Comparison of ENCODE assay signal across 26 mouse cellular contexts in the genomic region with DNA sequence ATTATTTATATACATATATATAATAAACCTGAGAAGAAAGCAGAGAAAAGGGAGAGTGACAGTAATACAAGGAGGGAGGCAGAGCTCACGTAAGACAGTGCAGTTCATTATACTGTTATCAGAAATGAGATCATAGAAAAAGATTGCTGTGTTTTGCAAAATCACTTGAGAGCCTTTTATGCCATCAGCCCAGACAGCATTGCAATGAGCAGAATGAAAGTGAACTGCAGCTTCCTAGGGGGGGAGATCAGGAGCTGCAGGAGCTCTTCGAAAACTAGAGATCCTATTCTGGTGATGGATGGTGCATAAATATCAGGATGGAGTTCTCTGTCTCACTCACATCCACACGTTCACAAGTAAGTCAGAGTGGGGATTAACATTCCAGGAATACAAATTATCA.
A peak's percentile ranks its signal among the peaks of the same experiment; 100 is the strongest.
DNase-seq lines count a peak whose midpoint lies in the region; ATAC-seq lines count a peak whose summit lies in the region.
"Had no signal": no experiment of that assay in that cellular context is flagged by ENCODE, and none has a peak within 500 bp of the region (broad histone marks: within the 10 kb centered on the region; RNA-seq: fewer than 3 reads in every experiment).

No protein-coding gene starts in this region.

- no peak overlapping the region for H3K27ac ChIP-seq in forebrain, embryonic 13.5 days
- no peak overlapping the region for H3K27ac ChIP-seq in forebrain, embryonic 10.5 days
- no peak overlapping the region for H3K27ac ChIP-seq in midbrain, embryonic 14.5 days (replicated peaks; ENCODE audit: low read depth, low read length)
- H3K27ac ChIP-seq in midbrain, embryonic 11.5 days (ENCODE audit: low read depth, low read length): no peak overlapping the region
- H3K27ac ChIP-seq in forebrain, embryonic 16.5 days (ENCODE audit: low read length): no peak overlapping the region
- H3K27ac ChIP-seq in liver, embryonic 11.5 days (ENCODE audit: low read depth, low read length): no peak overlapping the region
- H3K27ac ChIP-seq: embryonic facial prominence, embryonic 13.5 days; hindbrain, embryonic 13.5 days; liver, embryonic 15.5 days; stomach, embryonic 15.5 days had no signal

- 58% methylated on average over 3 of the region's 3 CpGs for WGBS in forebrain, embryonic 13.5 days
- WGBS in forebrain, embryonic 10.5 days: 81% methylated on average over 3 of the region's 3 CpGs
- 39% methylated on average over 3 of the region's 3 CpGs for WGBS in midbrain, embryonic 14.5 days
- WGBS in midbrain, embryonic 11.5 days: 70% methylated on average over 3 of the region's 3 CpGs
- 42% methylated on average over 3 of the region's 3 CpGs for WGBS in forebrain, embryonic 16.5 days
- 73% methylated on average over 3 of the region's 3 CpGs for WGBS in liver, embryonic 11.5 days

- H3K9me3 ChIP-seq in forebrain, embryonic 13.5 days (replicated peaks): no peaks in the 10 kb centered on the region
- no peaks in the 10 kb centered on the region for H3K9me3 ChIP-seq in forebrain, embryonic 10.5 days
- H3K9me3 ChIP-seq in midbrain, embryonic 14.5 days (ENCODE audit: control insufficient read depth, low read length): no peaks in the 10 kb centered on the region
- H3K9me3 ChIP-seq in midbrain, embryonic 11.5 days (ENCODE audit: control insufficient read depth, low read length): no peaks in the 10 kb centered on the region
- no peaks in the 10 kb centered on the region for H3K9me3 ChIP-seq in forebrain, embryonic 16.5 days (ENCODE audit: control insufficient read depth, low read length)
- no peaks in the 10 kb centered on the region for H3K9me3 ChIP-seq in liver, embryonic 11.5 days (ENCODE audit: control insufficient read depth, low read length)
- H3K9me3 ChIP-seq: embryonic facial prominence, embryonic 13.5 days; hindbrain, embryonic 13.5 days; liver, embryonic 15.5 days; stomach, embryonic 15.5 days had no signal

- no peaks in the 10 kb centered on the region for H3K36me3 ChIP-seq in forebrain, embryonic 13.5 days (ENCODE audit: poor library complexity, severe bottlenecking)
- no peaks in the 10 kb centered on the region for H3K36me3 ChIP-seq in forebrain, embryonic 10.5 days (replicated peaks)
- no peaks in the 10 kb centered on the region for H3K36me3 ChIP-seq in midbrain, embryonic 14.5 days (ENCODE audit: control insufficient read depth, insufficient read depth, low read length)
- no peaks in the 10 kb centered on the region for H3K36me3 ChIP-seq in midbrain, embryonic 11.5 days (ENCODE audit: control insufficient read depth, insufficient read depth, low read length)
- H3K36me3 ChIP-seq in forebrain, embryonic 16.5 days (ENCODE audit: control insufficient read depth, insufficient read depth): no peaks in the 10 kb centered on the region
- H3K36me3 ChIP-seq in liver, embryonic 11.5 days (ENCODE audit: control insufficient read depth, insufficient read depth, low read length): no peaks in the 10 kb centered on the region
- H3K36me3 ChIP-seq: embryonic facial prominence, embryonic 13.5 days; hindbrain, embryonic 13.5 days; liver, embryonic 15.5 days; stomach, embryonic 15.5 days had no signal

- H3K4me3 ChIP-seq in forebrain, embryonic 13.5 days: no peak overlapping the region
- no peak overlapping the region for H3K4me3 ChIP-seq in forebrain, embryonic 10.5 days
- H3K4me3 ChIP-seq in midbrain, embryonic 14.5 days (replicated peaks; ENCODE audit: low read depth, low read length): no peak overlapping the region
- no peak overlapping the region for H3K4me3 ChIP-seq in midbrain, embryonic 11.5 days (ENCODE audit: low read depth, low read length)
- H3K4me3 ChIP-seq in forebrain, embryonic 16.5 days (replicated peaks; ENCODE audit: low read length): no peak overlapping the region
- H3K4me3 ChIP-seq in liver, embryonic 11.5 days (ENCODE audit: low read depth, low read length): no peak overlapping the region
- H3K4me3 ChIP-seq: embryonic facial prominence, embryonic 13.5 days; hindbrain, embryonic 13.5 days; liver, embryonic 15.5 days; stomach, embryonic 15.5 days had no signal

- no peaks in the 10 kb centered on the region for H3K27me3 ChIP-seq in forebrain, embryonic 13.5 days
- no peaks in the 10 kb centered on the region for H3K27me3 ChIP-seq in forebrain, embryonic 10.5 days (ENCODE audit: poor library complexity, severe bottlenecking)
- no peaks in the 10 kb centered on the region for H3K27me3 ChIP-seq in midbrain, embryonic 14.5 days (ENCODE audit: control insufficient read depth, insufficient read depth, low read length)
- H3K27me3 ChIP-seq in midbrain, embryonic 11.5 days (ENCODE audit: control insufficient read depth, insufficient read depth, low read length): no peaks in the 10 kb centered on the region
- H3K27me3 ChIP-seq in forebrain, embryonic 16.5 days (replicated peaks; ENCODE audit: control insufficient read depth, insufficient read depth, low read length): no peaks in the 10 kb centered on the region
- no peaks in the 10 kb centered on the region for H3K27me3 ChIP-seq in liver, embryonic 11.5 days (replicated peaks; ENCODE audit: control insufficient read depth, insufficient read depth, low read length)
- H3K27me3 ChIP-seq: embryonic facial prominence, embryonic 13.5 days; hindbrain, embryonic 13.5 days; liver, embryonic 15.5 days; stomach, embryonic 15.5 days had no signal

- ATAC-seq in forebrain, embryonic 13.5 days: peak; percentile 48; the same call in 1 of the 2 replicates
- no peak for ATAC-seq in midbrain, embryonic 14.5 days (ENCODE audit: low FRiP score, low TSS enrichment)
- no peak for ATAC-seq in midbrain, embryonic 11.5 days (ENCODE audit: low FRiP score)
- ATAC-seq in forebrain, embryonic 16.5 days: peak; percentile 59; the same call in 1 of the 2 replicates
- ATAC-seq in liver, embryonic 11.5 days (replicated peaks; ENCODE audit: low FRiP score): no peak
- ATAC-seq: activated CD4-positive, CD25-positive, alpha-beta regulatory T cell, adult 4 months had no signal

- H3K4me2 ChIP-seq in forebrain, embryonic 13.5 days: no peak overlapping the region
- H3K4me2 ChIP-seq in midbrain, embryonic 14.5 days (ENCODE audit: low read length): no peak overlapping the region
- no peak overlapping the region for H3K4me2 ChIP-seq in midbrain, embryonic 11.5 days
- no peak overlapping the region for H3K4me2 ChIP-seq in forebrain, embryonic 16.5 days (ENCODE audit: low read length)
- no peak overlapping the region for H3K4me2 ChIP-seq in liver, embryonic 11.5 days
- H3K4me2 ChIP-seq: embryonic facial prominence, embryonic 13.5 days; hindbrain, embryonic 13.5 days; liver, embryonic 15.5 days; lung, embryonic 14.5 days; stomach, embryonic 15.5 days had no signal

- no peaks in the 10 kb centered on the region for H3K4me1 ChIP-seq in forebrain, embryonic 13.5 days
- H3K4me1 ChIP-seq in forebrain, embryonic 10.5 days: no peaks in the 10 kb centered on the region
- no peaks in the 10 kb centered on the region for H3K4me1 ChIP-seq in midbrain, embryonic 14.5 days (ENCODE audit: control insufficient read depth, insufficient read depth, low read length)
- H3K4me1 ChIP-seq in midbrain, embryonic 11.5 days (ENCODE audit: control insufficient read depth, insufficient read depth, low read length): no peaks in the 10 kb centered on the region
- no peaks in the 10 kb centered on the region for H3K4me1 ChIP-seq in forebrain, embryonic 16.5 days (replicated peaks; ENCODE audit: control insufficient read depth, insufficient read depth, low read length)
- H3K4me1 ChIP-seq in liver, embryonic 11.5 days (replicated peaks; ENCODE audit: control insufficient read depth, insufficient read depth, low read length): no peaks in the 10 kb centered on the region
- H3K4me1 ChIP-seq: embryonic facial prominence, embryonic 13.5 days; hindbrain, embryonic 13.5 days; liver, embryonic 15.5 days; stomach, embryonic 15.5 days had no signal

- no peak for DNase-seq in forebrain, embryonic 10.5 days (ENCODE audit: extremely low spot score, low spot score)
- DNase-seq in midbrain, embryonic 14.5 days: peak; percentile 19
- DNase-seq in midbrain, embryonic 11.5 days (ENCODE audit: low spot score, missing footprints): no peak
- DNase-seq in layer of hippocampus, adult 18-20 months (ENCODE audit: low spot score in 2 of 2): no peak
- DNase-seq in liver, embryonic 11.5 days (ENCODE audit: low spot score): no peak
- no peak for DNase-seq in kidney, adult 11 months
- DNase-seq: adrenal gland, adult 8-10 months; cerebellum, adult 11-12 months; cerebellum, adult 9-11 months; gastrocnemius, postnatal 10 days; heart, postnatal 14 days; kidney, adult 2 months; kidney, postnatal 10 days; layer of hippocampus, adult 9-11 months; liver; lung, embryonic 14.5 days; lung, postnatal 14 days; right cerebral cortex, postnatal 25 days; thymus, postnatal 14 days had no signal

- no peak overlapping the region for H3K9ac ChIP-seq in forebrain, embryonic 13.5 days
- H3K9ac ChIP-seq in midbrain, embryonic 14.5 days (replicated peaks; ENCODE audit: low read length): no peak overlapping the region
- no peak overlapping the region for H3K9ac ChIP-seq in midbrain, embryonic 11.5 days (ENCODE audit: low read length)
- H3K9ac ChIP-seq in forebrain, embryonic 16.5 days (replicated peaks; ENCODE audit: low read depth, low read length): no peak overlapping the region
- H3K9ac ChIP-seq in liver, embryonic 11.5 days (ENCODE audit: low read depth, low read length): no peak overlapping the region
- H3K9ac ChIP-seq: embryonic facial prominence, embryonic 13.5 days; hindbrain, embryonic 13.5 days; liver, embryonic 15.5 days; lung, embryonic 14.5 days; stomach, embryonic 15.5 days had no signal

Comparison
In these comparisons a context has a peak if more than half of its experiments do, and no peak if none do; other contexts are left out.
1. ATAC-seq: peak in forebrain, embryonic 13.5 days (single experiment) and forebrain, embryonic 16.5 days (single experiment); none in midbrain, embryonic 14.5 days (single experiment), midbrain, embryonic 11.5 days (single experiment) and liver, embryonic 11.5 days (single experiment).